Mouse (Mus musculus) ES-Bruce4 (cell line): ENCODE measurements around the gene Pex13.

Experiments used
- CTCF ChIP-seq: IDR thresholded peaks from one replicate; pipeline ENCODE4 v1.8.1; 2011; ENCODE audit warnings: low read depth, low read length
- POLR2A ChIP-seq: IDR thresholded peaks from one replicate; pipeline ENCODE4 v1.8.1; 2011; ENCODE audit warnings: low read length; ENCODE audit not compliant: insufficient read depth

GRCm38 (mm10) chr11:23698526-23698925 is 32.8 kb upstream of the Pex13 start:
- TF ChIP-seq CTCF (no peak), POLR2A (no peak)
